Mouse (Mus musculus) midbrain, embryonic 16.5 days (tissue): ENCODE results near the gene Gm20388. TPM values are rescaled to one million over a fixed set of nuclear protein-coding genes. Genes with fewer than 3 reads are reported as not detected.
A peak's percentile ranks its signal among the peaks of the same experiment; 100 is the strongest.
"Not testable (repeated sequence)": the region's sequence is repeated elsewhere in the genome, so short reads cannot be mapped to it uniquely, and the experiment has no call there.

Experiments
- ATAC-seq: fragments of 200-750 bp; cut with Nextera tagmentation; 2 replicates; pipeline ENCODE4 v1.8.0; 2017; ENCODE audit warnings: moderate TSS enrichment
- H3K27ac ChIP-seq: fragments of 300-500 bp; sonication (generic); 2 replicates; pipeline ENCODE4 v1.5.1; 2014; ENCODE audit warnings: mild to moderate bottlenecking, low read length, mixed read lengths
- H3K27me3 ChIP-seq: fragments of 300-500 bp; sonication (generic); 2 replicates; pipeline ENCODE4 v1.6.1; 2014; ENCODE audit warnings: low read depth, low read length, mixed read lengths; ENCODE audit not compliant: control insufficient read depth, insufficient read depth
- H3K36me3 ChIP-seq: fragments of 300-500 bp; sonication (generic); 2 replicates; pipeline ENCODE4 v1.6.1; 2014; ENCODE audit warnings: mild to moderate bottlenecking, low read length, moderate library complexity, mixed read lengths; ENCODE audit not compliant: control insufficient read depth, insufficient read depth
- H3K4me1 ChIP-seq: fragments of 300-500 bp; sonication (generic); 2 replicates; pipeline ENCODE4 v1.6.1; 2014; ENCODE audit warnings: mild to moderate bottlenecking, low read length, mixed read lengths; ENCODE audit not compliant: control insufficient read depth, insufficient read depth
- H3K4me2 ChIP-seq: fragments of 300-500 bp; sonication (generic); 2 replicates; pipeline ENCODE4 v1.6.1; 2014; ENCODE audit warnings: mild to moderate bottlenecking, low read length, mixed read lengths
- H3K4me3 ChIP-seq: fragments of 300-500 bp; sonication (generic); 2 replicates; pipeline ENCODE4 v1.5.1; 2014; ENCODE audit warnings: low read depth, mild to moderate bottlenecking, low read length, moderate library complexity, mixed read lengths
- H3K9ac ChIP-seq: fragments of 300-500 bp; sonication (generic); 2 replicates; pipeline ENCODE4 v1.6.1; 2014; ENCODE audit warnings: low read depth, low read length, mixed read lengths
- H3K9me3 ChIP-seq: fragments of 300-500 bp; sonication (generic); replicated peaks from 2 replicates; pipeline ENCODE4 v1.6.1; 2014; ENCODE audit warnings: mild to moderate bottlenecking, low read length, mixed read lengths; ENCODE audit not compliant: control insufficient read depth, poor library complexity, severe bottlenecking
- WGBS: fragments of 180-500 bp; shearing (Covaris S2); extraction: QIAGEN DNeasy Blood & Tissue Kit; methylation state at CpG from one replicate; pipeline ENCODE4 v1.1.7; 2014; 5-methylcytosine and 5-hydroxymethylcytosine counted together
- polyA plus RNA-seq: library from polyadenylated mRNA; unstranded; fragments of >200 nt; fragmentation: Nextera tagmentation; extraction: Ambion mirVana; gene quantifications from 2 replicates; pipeline ENCODE4 v1.2.1, GENCODE M21; 2015

Gene Gm20388
- polyA plus RNA-seq, 1 experiment from 2014 or later: 7.5 TPM

- not testable (repeated sequence) for H3K4me2 ChIP-seq
Observed at GRCm38 (mm10) chr8:121667936-121668500, 1757.4 kb downstream of the Gm20388 start.

GRCm38 (mm10) chr8:121668553-121668952 is 1757.9 kb downstream of the Gm20388 start:
- Histone ChIP-seq H3K27me3 (no peaks in the 10 kb centered on the region), H3K9me3 (no peaks in the 10 kb centered on the region), H3K4me1 (peaks cover 22% of the 10 kb centered on the region), H3K9ac (no peak overlapping the region), H3K27ac (peak overlapping the region; percentile 51), H3K4me2 (no peak overlapping the region), H3K4me3 (no peak overlapping the region), H3K36me3 (no peaks in the 10 kb centered on the region)
- peak; percentile 28 for ATAC-seq
- 41% methylated on average over 6 of the region's 6 CpGs for WGBS

More at GRCm38 (mm10) chr8:121667936-121668500, 1757.4 kb downstream of the Gm20388 start:
- H3K27ac ChIP-seq: peak overlapping the region; percentile 51
- ATAC-seq, H3K4me3 ChIP-seq, H3K9ac ChIP-seq, H3K9me3 ChIP-seq, H3K27me3 ChIP-seq, H3K36me3 ChIP-seq: not testable (repeated sequence)
- WGBS: 71% methylated on average over 9 of the region's 9 CpGs
- H3K4me1 ChIP-seq: peaks cover 18% of the 10 kb centered on the region

- no peaks in the 10 kb centered on the region for H3K27me3 ChIP-seq
- ATAC-seq: peak; percentile 27; the same call in 1 of the 2 replicates
- no peak overlapping the region for H3K27ac ChIP-seq
- H3K4me3 ChIP-seq: no peak overlapping the region
- no peaks in the 10 kb centered on the region for H3K9me3 ChIP-seq
- WGBS: 20% methylated on average over 8 of the region's 8 CpGs
- no peak overlapping the region for H3K4me2 ChIP-seq
- H3K4me1 ChIP-seq: peaks cover 22% of the 10 kb centered on the region
- H3K9ac ChIP-seq: 0 out of 2 replicates have a peak overlapping the region, but pooled peaks have one; percentile 27
- no peaks in the 10 kb centered on the region for H3K36me3 ChIP-seq
Observed at GRCm38 (mm10) chr8:121669208-121669607, 1758.6 kb downstream of the Gm20388 start.

GRCm38 (mm10) chr8:121673153-121673552 is 1762.5 kb downstream of the Gm20388 start:
- WGBS: 69% methylated on average over 4 of the region's 4 CpGs
- H3K9ac ChIP-seq: no peak overlapping the region
- no peaks in the 10 kb centered on the region for H3K36me3 ChIP-seq
- H3K27ac ChIP-seq: peak overlapping the region; percentile 75
- no peak overlapping the region for H3K4me2 ChIP-seq
- H3K27me3 ChIP-seq: no peaks in the 10 kb centered on the region
- H3K4me3 ChIP-seq: no peak overlapping the region
- ATAC-seq: no peak
- no peaks in the 10 kb centered on the region for H3K9me3 ChIP-seq
- peaks cover 17% of the 10 kb centered on the region for H3K4me1 ChIP-seq

GRCm38 (mm10) chr8:121673917-121674316 is 1763.3 kb downstream of the Gm20388 start:
- Histone ChIP-seq H3K36me3 (no peaks in the 10 kb centered on the region), H3K4me2 (no peak overlapping the region; the same call in 1 of the 2 replicates), H3K9me3 (no peaks in the 10 kb centered on the region), H3K27ac (peak overlapping the region; percentile 75), H3K27me3 (no peaks in the 10 kb centered on the region), H3K4me1 (peaks cover 10% of the 10 kb centered on the region), H3K9ac (no peak overlapping the region), H3K4me3 (no peak overlapping the region)
- 79% methylated on average over 5 of the region's 5 CpGs for WGBS
- ATAC-seq: peak; percentile 86

GRCm38 (mm10) chr8:121674524-121674923 is 1763.9 kb downstream of the Gm20388 start:
- ATAC-seq: no peak
- peaks cover 4% of the 10 kb centered on the region for H3K4me1 ChIP-seq
- H3K4me2 ChIP-seq: no peak overlapping the region
- no peaks in the 10 kb centered on the region for H3K27me3 ChIP-seq
- H3K9ac ChIP-seq: no peak overlapping the region
- no peak overlapping the region for H3K4me3 ChIP-seq
- 63% methylated on average over 5 of the region's 5 CpGs for WGBS
- no peaks in the 10 kb centered on the region for H3K9me3 ChIP-seq
- no peaks in the 10 kb centered on the region for H3K36me3 ChIP-seq
- no peak overlapping the region for H3K27ac ChIP-seq

- Histone ChIP-seq H3K9ac (no peak overlapping the region), H3K4me1 (peaks cover 4% of the 10 kb centered on the region), H3K9me3 (no peaks in the 10 kb centered on the region), H3K4me2 (no peak overlapping the region), H3K36me3 (no peaks in the 10 kb centered on the region), H3K27ac (no peak overlapping the region), H3K4me3 (no peak overlapping the region), H3K27me3 (no peaks in the 10 kb centered on the region)
- no peak for ATAC-seq
- 85% methylated on average over 3 of the region's 3 CpGs for WGBS
Observed at GRCm38 (mm10) chr8:121675161-121675560, 1764.5 kb downstream of the Gm20388 start.

GRCm38 (mm10) chr8:121675701-121676100 is 1765.1 kb downstream of the Gm20388 start:
- Histone ChIP-seq H3K4me3 (no peak overlapping the region), H3K4me2 (no peak overlapping the region), H3K27me3 (no peaks in the 10 kb centered on the region), H3K27ac (no peak overlapping the region), H3K36me3 (no peaks in the 10 kb centered on the region), H3K9ac (no peak overlapping the region), H3K4me1 (peaks cover 4% of the 10 kb centered on the region), H3K9me3 (no peaks in the 10 kb centered on the region)
- no peak for ATAC-seq
- WGBS: 60% methylated on average over 20 of the region's 20 CpGs

GRCm38 (mm10) chr8:121678696-121679095 is 1768.1 kb downstream of the Gm20388 start:
- Histone ChIP-seq H3K9me3 (no peaks in the 10 kb centered on the region), H3K4me3 (no peak overlapping the region), H3K9ac (no peak overlapping the region), H3K27me3 (no peaks in the 10 kb centered on the region), H3K27ac (no peak overlapping the region), H3K36me3 (no peaks in the 10 kb centered on the region), H3K4me1 (no peaks in the 10 kb centered on the region), H3K4me2 (no peak overlapping the region)
- 70% methylated on average over 5 of the region's 5 CpGs for WGBS
- no peak for ATAC-seq
